Mouse (Mus musculus): ENCODE measurements around the gene Tom1l2.

GRCm38 (mm10) chr11:60345868-60346267 lies 6.8 kb downstream of the Tom1l2 start:
- TF ChIP-seq CTCF (IDR thresholded peaks at IDR 0.05; ENCODE audit: control insufficient read depth, insufficient read depth, insufficient replicate concordance, low read depth, low read length) (no peak), POLR2A (IDR thresholded peaks at IDR 0.05; ENCODE audit: control insufficient read depth, low read depth, low read length) (no peak)

Measured in testis, adult 2 months (tissue).